Mouse (Mus musculus) ovary, postnatal 14 days (tissue): ENCODE measurements around the gene Syt2.

Source experiments
- DNase-seq: peaks from one replicate; pipeline ENCODE4 v3.0.0; 2022; ENCODE audit warnings: low spot score

The Syt2 gene

GRCm38 (mm10) chr1:134651268-134651850 lies 4.9 kb downstream of the Syt2 start:
- DNase-seq: no peak

- DNase-seq: no peak
Observed at GRCm38 (mm10) chr1:134651851-134652398, 5.4 kb downstream of the Syt2 start.

GRCm38 (mm10) chr1:134653603-134654257 lies 7.3 kb downstream of the Syt2 start:
- no peak for DNase-seq

GRCm38 (mm10) chr1:134658841-134659240 lies 12.4 kb downstream of the Syt2 start:
- no peak for DNase-seq

- no peak for DNase-seq
Observed at GRCm38 (mm10) chr1:134660163-134660562, 13.7 kb downstream of the Syt2 start.

GRCm38 (mm10) chr1:134671234-134672070 lies 25.0 kb downstream of the Syt2 start:
- DNase-seq: no peak

GRCm38 (mm10) chr1:134674312-134674711 lies 27.8 kb downstream of the Syt2 start:
- DNase-seq: no peak

GRCm38 (mm10) chr1:134679445-134679844 lies 33.0 kb downstream of the Syt2 start:
- no peak for DNase-seq

- DNase-seq: no peak
Observed at GRCm38 (mm10) chr1:134680617-134681016, 34.1 kb downstream of the Syt2 start.

GRCm38 (mm10) chr1:134682460-134682859 lies 36.0 kb downstream of the Syt2 start:
- DNase-seq: no peak

- DNase-seq: no peak
Observed at GRCm38 (mm10) chr1:134686834-134687421, 40.5 kb downstream of the Syt2 start.

GRCm38 (mm10) chr1:134696302-134696701 lies 49.8 kb downstream of the Syt2 start:
- DNase-seq: no peak

- DNase-seq: no peak
Observed at GRCm38 (mm10) chr1:134697073-134697472, 50.6 kb downstream of the Syt2 start.

- DNase-seq: no peak
Observed at GRCm38 (mm10) chr1:134697522-134698250, 51.2 kb downstream of the Syt2 start.

- no peak for DNase-seq
Observed at GRCm38 (mm10) chr1:134698486-134698885, 52.0 kb downstream of the Syt2 start.

GRCm38 (mm10) chr1:134699390-134699789 lies 52.9 kb downstream of the Syt2 start:
- DNase-seq: no peak

GRCm38 (mm10) chr1:134700151-134700550 lies 53.7 kb downstream of the Syt2 start:
- no peak for DNase-seq

GRCm38 (mm10) chr1:134700634-134701033 lies 54.2 kb downstream of the Syt2 start:
- DNase-seq: no peak

GRCm38 (mm10) chr1:134701191-134701590 lies 54.7 kb downstream of the Syt2 start:
- DNase-seq: no peak

GRCm38 (mm10) chr1:134703232-134703631 lies 56.8 kb downstream of the Syt2 start:
- no peak for DNase-seq

- DNase-seq: no peak
Observed at GRCm38 (mm10) chr1:134704396-134705306, 58.2 kb downstream of the Syt2 start.
